Mouse (Mus musculus) spleen, adult 18-20 months (tissue): ENCODE measurements around the gene Daam2.

Experiments used
- DNase-seq, 2 experiments: peaks; one replicate each; pipeline ENCODE4 v3.0.0; 2022; ENCODE audit warnings: mixed read lengths in 2 of 2

Gene Daam2

DNA sequence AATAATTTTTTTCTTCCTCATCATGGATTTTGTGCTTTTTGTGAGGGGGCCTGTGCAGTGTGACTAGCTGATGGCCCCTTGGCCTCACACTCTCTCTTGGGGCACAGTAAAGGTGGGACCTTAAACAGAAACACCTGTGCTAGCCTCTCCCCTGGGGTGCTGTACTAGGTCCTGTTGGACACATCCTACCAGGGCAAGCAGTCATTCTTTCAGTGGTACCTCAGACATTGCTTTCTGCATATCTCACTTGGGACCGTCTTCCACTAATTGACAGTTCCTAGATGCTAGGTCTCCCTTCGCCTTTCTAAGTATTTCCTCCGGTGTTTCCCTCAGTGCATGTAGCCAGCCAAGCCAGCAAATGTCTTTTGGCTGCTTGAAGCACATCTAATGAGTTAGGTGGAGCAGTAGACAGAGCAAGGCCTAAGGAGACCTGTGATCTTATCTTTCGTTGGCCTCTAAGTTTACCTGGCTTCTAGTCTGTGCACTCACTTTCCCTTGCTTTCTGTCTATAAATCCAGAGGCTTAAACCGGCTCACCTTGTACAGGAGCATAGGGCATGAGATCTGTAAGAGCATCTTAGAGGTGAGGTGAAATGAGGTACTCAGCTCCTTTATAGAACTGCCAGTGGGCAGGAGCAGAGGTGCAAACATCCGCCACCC is 134.5 kb downstream of the Daam2 start:
- no peak for DNase-seq

DNA sequence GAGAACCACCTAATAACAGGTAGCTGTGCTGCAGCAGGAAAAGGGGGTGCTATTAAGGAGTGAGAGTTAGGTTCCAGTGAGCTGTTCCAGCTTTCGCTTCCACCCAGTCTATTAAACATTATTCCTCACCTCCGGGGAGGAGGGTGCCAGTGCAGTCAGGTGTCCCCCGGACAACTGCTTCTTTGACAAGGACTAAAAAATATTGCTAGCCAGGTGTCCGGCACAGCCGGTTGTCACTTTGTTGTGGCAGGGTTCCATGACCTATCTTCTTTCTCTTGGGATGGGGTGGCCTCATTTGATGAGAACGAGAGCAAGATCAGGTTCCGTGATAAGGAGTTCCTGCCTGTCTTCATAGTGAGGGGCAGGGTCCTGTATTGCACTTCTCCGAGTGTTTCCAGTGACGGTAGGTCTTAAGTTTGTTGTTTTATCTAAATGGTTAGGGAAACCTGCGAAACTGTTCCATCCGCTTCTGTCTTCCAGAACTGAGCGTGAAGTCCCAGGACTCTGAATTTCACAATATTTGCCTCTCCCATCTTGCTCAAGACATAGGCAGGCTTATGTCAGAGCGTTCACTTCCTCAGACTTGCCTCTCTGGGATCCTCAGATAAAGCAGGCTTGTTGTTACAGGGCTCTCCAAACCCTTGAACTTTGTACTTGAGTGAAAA is 135.3 kb downstream of the Daam2 start:
- DNase-seq, result no peak

DNA sequence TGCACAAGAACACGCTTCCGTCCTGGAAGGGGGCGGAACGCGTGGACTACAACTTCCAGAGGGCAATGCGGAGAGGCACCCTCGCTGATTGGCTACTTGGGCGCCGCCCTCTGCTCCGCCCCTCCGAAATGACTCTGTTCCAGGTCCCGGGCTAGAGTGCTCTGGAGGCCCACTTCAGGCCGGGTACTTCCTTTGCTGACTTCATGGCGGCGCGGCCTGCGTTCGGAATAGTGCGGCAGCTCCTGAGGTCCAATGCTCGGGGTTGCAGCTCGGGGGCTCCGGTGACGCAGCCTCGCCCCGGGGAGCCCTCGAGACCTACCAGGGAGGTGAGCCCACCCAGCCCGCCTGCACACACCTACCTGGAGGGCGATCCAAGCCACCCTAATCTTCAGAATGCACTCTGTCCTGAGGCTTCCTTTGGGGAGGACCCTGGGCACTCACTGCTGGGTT is 135.9 kb downstream of the Daam2 start, which contains the start of gene Mocs1:
Gene Mocs1 (plus strand): TSS at position 124 of the 450 bp plus-strand sequence.
- DNase-seq, result peak; percentile 88 to 92

DNA sequence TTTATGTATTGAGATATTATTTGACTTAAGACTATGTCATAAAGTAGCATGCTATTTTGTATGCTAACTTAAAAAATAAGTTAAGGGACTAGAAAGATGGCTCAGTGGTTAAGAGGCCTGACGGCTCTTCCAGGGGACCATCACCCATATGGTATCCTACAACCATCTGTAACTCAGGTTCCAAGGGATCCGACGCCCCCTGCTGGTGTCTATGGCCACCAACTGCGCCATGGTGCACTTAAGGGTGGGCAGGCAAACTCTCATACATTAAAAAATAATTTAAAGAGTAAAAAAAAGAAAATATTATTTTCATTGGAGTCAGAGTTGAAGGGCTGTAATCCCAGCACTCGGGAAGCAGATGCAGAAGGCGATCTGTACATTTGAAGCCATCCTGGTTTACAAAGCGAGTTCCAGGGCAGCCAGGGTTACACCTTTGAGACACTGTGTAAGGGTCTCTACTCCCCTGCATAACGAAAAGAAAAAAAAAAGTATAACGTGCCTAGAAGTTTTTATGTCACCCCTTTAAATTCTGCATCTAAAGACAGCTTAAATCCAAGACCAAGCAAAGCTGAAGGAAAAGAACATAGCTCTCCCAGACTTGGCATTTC is 136.4 kb downstream of the Daam2 start:
- DNase-seq, result peak in 1 of 2 experiments; percentile 39

DNA sequence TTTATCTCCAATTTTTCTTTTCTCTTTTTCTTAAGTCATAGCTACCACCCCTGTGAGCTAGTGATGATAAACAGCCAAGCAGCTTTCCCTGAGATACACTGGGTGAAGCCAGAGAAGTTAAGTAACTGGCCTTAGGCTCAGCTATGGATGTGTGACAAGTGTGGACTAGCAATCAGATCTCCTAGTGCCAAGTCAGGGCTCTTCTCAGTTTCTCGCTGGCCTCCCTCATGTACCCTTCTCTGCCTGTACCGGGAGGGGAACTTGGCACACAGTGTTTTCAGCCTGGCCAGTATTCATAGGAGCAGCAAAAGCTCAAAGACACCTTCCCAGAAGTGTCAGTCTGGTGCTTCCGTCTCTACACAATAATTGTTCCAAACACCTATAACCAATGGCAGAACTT is 140.3 kb downstream of the Daam2 start:
- no peak for DNase-seq

DNA sequence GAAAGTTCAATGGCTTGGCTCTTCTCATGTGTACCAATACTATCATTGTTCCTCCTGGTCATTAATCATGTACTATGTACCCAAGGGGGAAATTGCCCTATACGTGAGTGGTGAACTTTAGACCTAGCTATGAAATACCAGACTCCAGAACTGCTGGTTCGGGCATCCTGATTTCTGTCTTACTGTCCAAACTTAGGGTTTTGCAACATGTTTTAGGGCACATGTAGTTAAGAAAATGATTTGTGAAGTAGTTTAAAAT is 141.1 kb downstream of the Daam2 start:
- no peak for DNase-seq

DNA sequence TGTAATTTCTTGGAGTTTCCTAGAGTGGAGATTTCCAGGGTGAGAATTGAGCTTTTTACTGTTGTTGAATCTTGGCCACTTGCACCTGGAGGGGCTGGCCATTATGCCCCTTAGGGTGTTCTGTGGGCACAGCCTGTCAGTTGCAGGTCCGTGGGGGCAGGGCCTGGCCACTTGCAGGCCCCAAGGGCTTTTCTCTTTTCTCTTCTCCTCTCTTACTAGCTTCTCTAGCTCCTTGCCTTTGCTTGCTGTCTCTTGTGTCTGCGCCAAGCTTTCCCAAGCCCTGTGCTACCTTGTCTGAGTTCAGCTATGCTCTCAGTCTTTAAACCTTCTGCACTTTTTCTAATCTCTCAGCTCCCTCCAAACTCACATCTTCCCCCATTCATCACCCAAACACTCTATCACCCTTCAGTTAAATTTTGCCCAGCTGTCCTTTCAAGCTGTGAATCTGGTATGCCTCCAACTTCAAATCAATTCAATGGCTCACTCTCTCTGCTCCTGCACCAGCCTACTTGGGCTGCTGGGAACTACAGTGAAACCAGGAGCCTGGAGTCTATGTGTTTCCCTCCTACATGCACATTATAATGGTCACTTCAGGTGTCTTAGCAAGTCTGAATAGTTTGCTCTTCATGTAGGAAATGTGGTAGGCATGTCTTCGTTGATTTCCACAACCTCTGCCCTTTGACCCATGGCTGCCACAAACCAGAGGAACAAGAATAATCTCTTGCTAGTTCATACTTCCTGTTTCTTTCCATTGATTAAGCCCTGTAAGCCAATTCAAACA is 141.7 kb downstream of the Daam2 start:
- no peak for DNase-seq

DNA sequence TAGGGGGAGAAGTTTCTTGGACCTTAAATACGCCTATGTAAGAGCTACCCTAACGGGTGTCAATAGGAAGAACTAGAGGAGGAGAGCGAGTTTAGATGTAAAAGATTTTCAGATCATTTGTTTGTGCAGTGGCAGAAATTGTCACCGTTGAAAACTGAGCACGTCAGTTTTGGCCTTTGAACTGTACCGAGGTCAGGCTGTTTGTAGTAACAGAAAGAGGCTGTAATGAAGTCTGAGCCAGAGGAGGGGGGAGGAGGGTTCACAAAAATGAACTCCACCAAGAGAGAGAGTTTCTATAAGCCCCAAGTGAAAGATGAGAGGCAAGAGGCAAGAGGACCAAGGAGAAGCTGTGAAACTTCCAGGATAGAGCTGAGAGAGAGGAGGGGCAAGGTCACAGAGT is 144.3 kb downstream of the Daam2 start:
- DNase-seq, result no peak

DNA sequence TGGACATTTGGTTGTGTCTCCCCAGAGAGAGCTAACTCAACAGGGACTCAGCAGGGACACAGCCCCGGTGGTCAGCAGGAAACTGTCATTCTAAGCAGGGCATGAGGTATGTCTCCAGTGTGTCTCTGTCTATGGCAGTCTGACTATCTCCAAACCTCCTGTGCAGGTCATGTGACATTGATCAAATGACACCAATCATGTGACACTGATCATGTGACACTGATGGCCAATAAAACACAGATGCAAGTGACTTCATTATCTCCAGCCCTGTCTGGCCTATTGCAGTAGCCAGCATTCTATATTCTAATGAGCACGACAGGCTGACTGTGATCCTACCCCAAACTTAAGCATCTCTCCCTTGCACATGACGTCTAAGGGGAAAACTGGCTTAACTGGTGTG is 147.9 kb downstream of the Daam2 start:
- DNase-seq, result no peak

DNA sequence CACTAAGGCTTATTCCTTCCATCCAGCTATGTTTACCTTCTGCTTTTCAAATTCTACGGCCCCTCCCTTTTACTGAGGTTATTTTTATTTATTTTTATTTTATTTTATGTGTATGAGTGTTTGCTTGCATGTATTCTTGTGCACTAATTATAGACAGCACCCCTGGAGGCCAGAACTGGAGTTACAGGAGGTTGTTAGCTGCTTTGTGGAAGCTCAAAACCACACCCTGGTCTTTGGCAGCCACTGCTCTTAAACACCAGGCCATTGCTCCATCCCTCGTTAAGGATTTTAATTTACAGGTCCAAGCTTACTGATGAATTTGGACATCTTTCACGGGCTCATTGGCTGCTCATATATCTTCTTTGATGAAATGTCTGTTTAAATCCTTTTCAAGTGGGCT is 150.6 kb downstream of the Daam2 start:
- no peak for DNase-seq

DNA sequence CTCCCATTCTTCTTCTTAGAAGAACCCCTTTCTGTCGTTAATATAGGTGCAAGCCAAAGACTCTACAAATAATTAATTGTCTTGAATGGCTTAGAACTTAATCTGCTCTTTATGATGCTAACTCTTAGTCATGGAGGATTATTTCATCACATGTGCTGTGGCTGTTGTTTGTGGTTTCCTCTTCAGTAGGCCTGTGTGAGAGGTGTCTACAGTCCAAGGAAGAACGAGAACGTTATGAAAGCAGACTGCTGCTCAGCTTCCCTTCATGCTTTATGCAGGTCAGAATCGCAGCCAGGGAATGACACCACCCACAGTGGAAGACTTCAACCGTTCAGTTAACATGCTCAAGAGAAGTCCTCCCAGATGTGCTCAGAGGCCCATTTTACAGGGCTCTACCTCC is 151.2 kb downstream of the Daam2 start:
- no peak for DNase-seq
